Mouse (Mus musculus): ENCODE results near the gene Ccnq.

DNA sequence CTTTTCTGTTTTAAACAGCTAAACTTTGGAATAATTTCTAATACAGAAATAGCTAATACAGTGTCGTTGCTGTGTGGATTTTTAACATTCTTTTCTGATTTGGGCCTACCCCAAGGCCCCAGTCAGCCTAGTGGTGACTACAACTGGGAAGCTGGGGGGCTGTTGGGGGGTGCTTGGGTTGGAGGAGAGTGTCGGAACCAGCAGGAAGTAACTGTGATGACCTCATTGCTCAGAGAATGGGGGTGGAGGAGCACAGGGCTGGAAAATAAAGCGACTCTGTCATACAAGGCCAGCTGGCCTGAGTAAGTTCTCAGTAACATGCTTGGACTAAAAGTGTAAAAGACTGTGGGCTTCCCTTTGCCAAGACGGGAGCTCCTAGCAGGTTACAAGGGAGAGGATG lies 6.1 kb downstream of the Ccnq start:
- TF ChIP-seq POLR2A (IDR thresholded peaks at IDR 0.05; ENCODE audit: control insufficient read depth, extremely low read depth, insufficient read depth, low read length, poor library complexity) (no peak), CTCF (IDR thresholded peaks at IDR 0.05; ENCODE audit: borderline replicate concordance, control insufficient read depth, extremely low read depth, insufficient read depth, low read length, poor library complexity) (no peak)
